Mouse (Mus musculus) adrenal gland, adult 2 months (tissue): ENCODE measurements at regions not wholly inside any gene's neighbourhood (a gene's known extent, or its start where the extent isn't known, plus 50 kb on each side); places are given as distances from the start of the nearest gene placed in this dataset.

Experiments used
- DNase-seq: peaks from one replicate; pipeline ENCODE4 v3.0.0; 2021

DNA sequence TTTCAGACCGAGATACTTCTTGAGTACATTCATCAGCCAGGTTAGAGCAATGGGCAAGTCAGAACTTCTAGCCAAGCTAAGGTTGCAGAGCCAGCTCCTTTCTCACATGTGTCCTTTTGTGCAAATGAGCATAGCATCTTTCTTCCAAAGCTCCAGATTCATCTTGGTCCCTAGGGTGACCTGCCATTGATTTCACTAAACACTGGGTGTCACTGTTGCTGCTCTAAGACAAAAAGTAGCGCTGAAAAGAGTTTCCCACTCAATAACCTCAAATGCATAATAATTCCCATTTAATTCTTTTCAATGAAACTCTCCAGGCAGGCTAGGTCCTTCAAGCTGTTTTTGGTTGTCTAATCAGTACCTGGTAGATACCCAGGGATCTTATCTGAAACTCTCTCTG is 688.6 kb upstream of the BB014433 start:
- DNase-seq: no peak

DNA sequence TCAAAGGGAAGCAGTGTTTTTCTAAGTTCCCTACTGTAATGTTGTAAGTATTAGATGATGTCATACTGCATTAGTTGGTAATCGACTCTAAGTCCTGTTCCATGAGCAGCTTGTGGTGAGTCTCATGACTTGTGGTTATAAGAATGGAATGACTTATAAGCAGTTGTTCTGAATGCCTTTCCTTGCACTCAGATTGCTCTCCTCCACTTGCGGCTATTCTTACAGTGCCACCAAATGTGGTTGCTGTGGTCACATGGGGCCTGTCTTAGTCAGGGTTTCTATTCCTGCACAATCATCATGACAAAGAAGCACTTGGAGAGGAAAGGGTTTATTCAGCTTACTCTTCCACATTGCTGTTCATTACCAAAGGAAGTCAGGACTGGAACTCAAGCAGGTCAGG is 685.4 kb upstream of the BB014433 start:
- no peak for DNase-seq

DNA sequence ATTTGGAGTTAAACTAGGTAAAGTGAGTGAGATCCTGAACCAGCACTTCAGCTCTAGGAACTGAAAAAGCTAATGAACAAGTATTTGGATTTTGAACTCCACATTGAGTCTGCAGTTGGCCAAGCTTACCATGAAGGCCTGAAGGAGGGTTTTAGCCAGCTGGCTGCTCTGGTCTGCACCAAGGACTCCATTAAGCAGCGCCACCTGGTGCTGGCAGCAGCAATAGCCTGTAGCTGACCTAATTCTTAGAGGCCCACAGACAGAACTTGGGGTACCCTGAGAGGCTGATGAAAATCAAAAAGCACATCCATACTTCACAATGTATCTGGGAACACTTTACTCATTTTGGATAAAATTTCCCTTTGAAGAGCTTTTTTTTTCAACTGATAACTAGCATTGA is 683.2 kb upstream of the BB014433 start:
- peak; percentile 52 for DNase-seq

DNA sequence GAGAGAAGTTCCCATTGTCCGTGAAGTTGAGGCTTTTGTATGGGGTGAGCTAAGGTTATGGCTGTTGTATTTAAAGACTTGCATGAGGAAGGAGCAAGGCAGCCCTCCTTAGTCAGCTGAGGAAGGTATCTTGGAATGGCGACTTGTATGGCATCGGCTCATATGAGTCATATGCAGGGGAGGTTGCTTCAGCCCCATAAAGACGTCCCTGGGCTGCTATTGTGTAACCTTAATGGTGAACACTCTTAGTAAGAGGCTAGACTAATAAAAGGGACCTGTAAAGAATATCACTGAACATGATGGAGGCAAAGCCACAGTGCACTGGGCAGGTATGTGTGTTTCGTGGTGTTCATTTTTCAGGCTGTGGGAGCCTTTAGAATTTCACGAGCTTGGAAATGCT is 680.4 kb upstream of the BB014433 start:
- DNase-seq: no peak
